Comparison of ENCODE assay signal across 9 mouse cellular contexts in the genomic region with DNA sequence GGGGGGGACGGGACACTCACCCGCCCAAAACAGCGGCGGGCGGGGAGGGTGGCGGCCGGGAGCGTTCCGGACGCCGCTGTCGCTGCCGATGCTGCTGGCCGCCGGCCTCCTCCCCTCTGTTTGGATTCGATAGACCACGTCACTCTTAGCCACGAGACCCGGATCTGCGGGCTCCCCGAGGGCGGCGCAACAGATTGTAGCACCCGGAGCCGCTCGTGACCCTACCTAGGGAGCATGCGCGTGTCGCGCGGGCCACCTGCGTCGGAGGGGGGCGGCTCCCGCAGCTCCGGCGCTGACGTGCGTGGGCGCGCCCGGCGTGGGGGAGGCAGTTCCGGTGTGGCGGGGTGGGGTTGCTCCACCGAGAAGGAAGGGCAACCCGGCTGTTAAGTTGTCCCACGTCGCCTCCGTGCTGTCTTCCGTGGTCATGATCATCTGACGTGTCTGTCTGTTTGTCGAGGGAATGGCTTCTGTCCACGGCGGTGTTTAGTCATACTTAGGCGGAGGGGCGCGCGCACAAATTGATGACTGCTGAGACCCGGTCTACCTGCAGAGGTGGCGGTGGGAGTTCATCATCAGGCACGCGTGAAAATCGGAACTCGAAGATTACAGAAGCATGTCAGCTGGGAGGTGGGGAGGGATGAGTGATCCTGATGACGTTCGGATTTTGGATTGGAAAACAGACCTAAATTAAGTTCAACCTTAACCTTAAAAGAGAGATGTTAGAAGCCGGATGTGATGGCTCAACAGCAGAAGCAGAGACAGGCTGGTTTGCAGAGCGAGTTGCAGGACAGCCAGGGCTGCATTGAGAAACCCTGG. TPM values are rescaled to one million over a fixed set of nuclear protein-coding genes. Genes with fewer than 3 reads are reported as not detected.
A peak's percentile ranks its signal among the peaks of the same experiment; 100 is the strongest.
DNase-seq lines count a peak whose midpoint lies in the region; ATAC-seq and TF ChIP-seq lines count a peak whose summit lies in the region.
"Had no signal": no experiment of that assay in that cellular context is flagged by ENCODE, and none has a peak within 500 bp of the region (broad histone marks: within the 10 kb centered on the region; RNA-seq: fewer than 3 reads in every experiment).

Gene Gm43552, minus strand, starts transcription at position 118 of the 816 bp plus-strand sequence.

- peaks cover 22% of the 10 kb centered on the region for H3K4me1 ChIP-seq in erythroblast, embryonic 14.5 days (ENCODE audit: control insufficient read depth)
- H3K4me1 ChIP-seq in heart, embryonic 12.5 days (replicated peaks) = peaks cover 31% of the 10 kb centered on the region
- H3K4me1 ChIP-seq in kidney, embryonic 16.5 days (ENCODE audit: insufficient read depth, low read length) = peaks cover 14% of the 10 kb centered on the region
- H3K4me1 ChIP-seq in liver, adult 2 months (ENCODE audit: control insufficient read depth, insufficient read depth, low read length) = no peaks in the 10 kb centered on the region; the same call in 1 of the 2 replicates

- peak; percentile 78 for TF ChIP-seq POLR2A in liver, adult 2 months (IDR thresholded peaks at IDR 0.05; ENCODE audit: extremely low read depth, insufficient read depth, low read length)

- no peaks in the 10 kb centered on the region for H3K9me3 ChIP-seq in erythroblast, embryonic 14.5 days (ENCODE audit: control insufficient read depth, low read length)
- no peaks in the 10 kb centered on the region for H3K9me3 ChIP-seq in heart, embryonic 12.5 days (replicated peaks)
- no peaks in the 10 kb centered on the region for H3K9me3 ChIP-seq in kidney, embryonic 16.5 days (ENCODE audit: low read length)

- peaks cover 27% of the 10 kb centered on the region for H3K27me3 ChIP-seq in erythroblast, embryonic 14.5 days (ENCODE audit: control insufficient read depth)
- no peaks in the 10 kb centered on the region for H3K27me3 ChIP-seq in heart, embryonic 12.5 days (replicated peaks)
- no peaks in the 10 kb centered on the region for H3K27me3 ChIP-seq in kidney, embryonic 16.5 days (ENCODE audit: insufficient read depth, low read length)
- no peaks in the 10 kb centered on the region for H3K27me3 ChIP-seq in liver, adult 2 months (ENCODE audit: control insufficient read depth, insufficient read depth, low read length)

- peak within 1 kb of the TSS; percentile 99 for H3K27ac ChIP-seq in heart, embryonic 12.5 days (ENCODE audit: poor library complexity, severe bottlenecking)
- H3K27ac ChIP-seq in kidney, embryonic 16.5 days (ENCODE audit: low read length) = peak within 1 kb of the TSS; percentile 98
- H3K27ac ChIP-seq in liver, adult 2 months (replicated peaks; ENCODE audit: insufficient read depth, low read depth, low read length) = peak within 1 kb of the TSS; percentile 71

- ATAC-seq in heart, embryonic 12.5 days (ENCODE audit: insufficient number of reproducible peaks, low FRiP score) = peak; percentile 95
- peak; percentile 97 for ATAC-seq in kidney, embryonic 16.5 days (ENCODE audit: low FRiP score, low TSS enrichment)
- ATAC-seq in monocyte, adult 5-6 weeks (replicated peaks; ENCODE audit: insufficient number of reproducible peaks, low FRiP score, low TSS enrichment, poor library complexity, severe bottlenecking) = peak; percentile 89

- H3K4me3 ChIP-seq in erythroblast, embryonic 14.5 days (replicated peaks) = peak within 1 kb of the TSS; percentile 85
- peak within 1 kb of the TSS; percentile 94 for H3K4me3 ChIP-seq in heart, embryonic 12.5 days
- peak within 1 kb of the TSS; percentile 90 for H3K4me3 ChIP-seq in kidney, embryonic 16.5 days (ENCODE audit: low read length)
- H3K4me3 ChIP-seq in liver, adult 2 months (ENCODE audit: insufficient read depth, low read depth, low read length) = peak within 1 kb of the TSS; percentile 71

- under 1% methylated on average over 67 of the region's 69 CpGs for WGBS in heart, embryonic 12.5 days
- WGBS in kidney, embryonic 16.5 days = under 1% methylated on average over 65 of the region's 69 CpGs
- under 1% methylated on average over 69 of the region's 69 CpGs for WGBS in liver, adult 2 months

- TF ChIP-seq CTCF in liver, adult 2 months (IDR thresholded peaks at IDR 0.05; ENCODE audit: low read depth, low read length) = no peak

- H3K9ac ChIP-seq in heart, embryonic 12.5 days = peak within 1 kb of the TSS; percentile 97
- H3K9ac ChIP-seq in kidney, embryonic 16.5 days (replicated peaks; ENCODE audit: low read length) = peak within 1 kb of the TSS; percentile 92
- H3K9ac ChIP-seq in liver, adult 2 months (ENCODE audit: low read depth, low read length) = peak within 1 kb of the TSS; percentile 95

- H3K79me2 ChIP-seq in liver, adult 2 months (ENCODE audit: control insufficient read depth, insufficient read depth, low read length) = peaks cover 12% of the 10 kb centered on the region; the same call in 1 of the 2 replicates

- DNase-seq in CD4-positive, CD25-positive, alpha-beta regulatory T cell, adult 2 months (ENCODE audit: low read depth, low spot score) = peak; percentile 99
- DNase-seq in brain, embryonic 18.5 days (ENCODE audit: low read depth, low spot score) = peak; percentile 82
- DNase-seq in liver, adult 2 months (ENCODE audit: extremely low read depth, low read depth, low spot score) = peak; percentile 85
- peak; percentile 98 to 99 for DNase-seq in spleen, postnatal 36 days (ENCODE audit: low spot score in 2 of 2)

- H3K4me2 ChIP-seq in heart, embryonic 12.5 days = peak within 1 kb of the TSS; percentile 78
- peak within 1 kb of the TSS; percentile 92 for H3K4me2 ChIP-seq in kidney, embryonic 16.5 days (replicated peaks; ENCODE audit: low read depth, low read length)

- H3K36me3 ChIP-seq in erythroblast, embryonic 14.5 days (ENCODE audit: control insufficient read depth) = no peaks in the 10 kb centered on the region
- H3K36me3 ChIP-seq in heart, embryonic 12.5 days = peaks cover 9% of the 10 kb centered on the region; the same call in 1 of the 2 replicates
- no peaks in the 10 kb centered on the region for H3K36me3 ChIP-seq in kidney, embryonic 16.5 days (ENCODE audit: insufficient read depth, low read length)
- no peaks in the 10 kb centered on the region; the same call in 1 of the 2 replicates for H3K36me3 ChIP-seq in liver, adult 2 months (ENCODE audit: control insufficient read depth, insufficient read depth, low read length)

RNA-seq across cellular contexts. Expression of gene Gm43552, which starts in this region (rescaled TPM):
- not detected in 2 replicates for polyA plus RNA-seq in erythroblast, embryonic 14.5 days (2012)
- not detected in 2 replicates for polyA plus RNA-seq in heart, embryonic 12.5 days (2016; fragmentation: Nextera tagmentation; extraction: Ambion mirVana)
- polyA plus RNA-seq in kidney, embryonic 16.5 days (2015; fragmentation: Nextera tagmentation; extraction: Ambion mirVana) = not detected in 2 replicates
- not detected in 2 replicates for total RNA-seq in liver, adult 2 months (2014; rRNA removed)
- polyA plus RNA-seq in liver, adult 2 months (2012; rRNA removed) = 14.5 and 16.3 TPM in 2 replicates
- not detected in 3 replicates for total RNA-seq in monocyte, adult 5-6 weeks (2017)
- polyA plus RNA-seq: gonadal fat pad, adult 2 months had no signal

Comparison
In these comparisons a context has a peak if more than half of its experiments do, and no peak if none do; other contexts are left out.
1. Peak in every context shown above with its lines: DNase-seq, ATAC-seq, H3K4me3 ChIP-seq and H3K27ac ChIP-seq.
2. RNA of gene Gm43552 (polyA plus RNA-seq): 14.5 to 16.3 TPM in liver, adult 2 months; not detected in erythroblast, embryonic 14.5 days, not detected in heart, embryonic 12.5 days and not detected in kidney, embryonic 16.5 days; every median in the first group is over 10 times any median in the second.
3. Peak in ATAC-seq, H3K4me3 ChIP-seq, H3K27ac ChIP-seq, H3K9ac ChIP-seq and H3K4me2 ChIP-seq in heart, embryonic 12.5 days; RNA of the gene not detected or under 1 TPM.
4. Peak in ATAC-seq, H3K4me3 ChIP-seq, H3K27ac ChIP-seq, H3K9ac ChIP-seq and H3K4me2 ChIP-seq in kidney, embryonic 16.5 days; RNA of the gene not detected or under 1 TPM.
5. Peak in ATAC-seq in monocyte, adult 5-6 weeks; RNA of the gene not detected or under 1 TPM.